Mouse (Mus musculus): Measurements from ENCODE around the gene Sspo. TPM values are rescaled to one million over a fixed set of nuclear protein-coding genes. Genes with fewer than 3 reads are reported as not detected.

Sspo gene
- total and polyA plus RNA-seq, 2 experiments from 2014 or later, result 0.10 to 0.73 TPM

- no peaks in the 10 kb centered on the region for H3K9me3 ChIP-seq (ENCODE audit: low read length)
- H3K27me3 ChIP-seq (ENCODE audit: insufficient read depth, low read length), result no peaks in the 10 kb centered on the region
- DNase-seq (ENCODE audit: low spot score), result no peak
- WGBS, result 88% methylated on average over 9 of the region's 9 CpGs
- H3K36me3 ChIP-seq (ENCODE audit: insufficient read depth, low read length), result peaks cover 8% of the 10 kb centered on the region; the same call in 1 of the 2 replicates
- ATAC-seq, result no peak
- H3K27ac ChIP-seq, result no peak overlapping the region
- no peak overlapping the region for H3K4me3 ChIP-seq (ENCODE audit: low read length)
- H3K4me2 ChIP-seq (ENCODE audit: low read depth, low read length), result no peak overlapping the region
- no peak overlapping the region for H3K9ac ChIP-seq (replicated peaks; ENCODE audit: low read length)
- no peak for TF ChIP-seq CTCF (IDR thresholded peaks at IDR 0.05; ENCODE audit: low read depth)
- no peaks in the 10 kb centered on the region for H3K4me1 ChIP-seq (ENCODE audit: insufficient read depth, low read length)
Observed at GRCm38 (mm10) chr6:48527901-48528300, 79.9 kb downstream of the Sspo start.

DNA sequence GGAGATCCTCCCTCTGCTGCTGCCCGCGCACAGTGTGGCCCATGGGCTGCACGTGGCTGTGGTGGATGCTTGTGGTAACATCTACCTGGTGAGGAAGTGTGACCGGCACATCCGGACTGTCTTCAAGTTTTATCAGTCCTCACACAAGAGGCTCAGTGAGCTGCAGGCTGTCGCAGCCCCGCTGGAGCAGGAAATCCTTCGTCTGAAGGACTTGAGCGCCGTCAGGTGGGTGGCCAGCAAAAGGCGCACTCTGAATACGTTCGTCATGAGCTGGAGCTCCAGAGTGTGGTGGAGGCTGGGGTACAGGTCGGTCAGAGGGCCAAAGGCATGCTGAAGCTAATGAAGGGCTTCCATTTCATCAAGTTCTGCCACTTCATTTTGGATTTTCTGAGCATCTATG, 81.2 kb downstream of the Sspo start:
- DNase-seq (ENCODE audit: low spot score) (no peak), ATAC-seq (no peak)
- Histone ChIP-seq H3K4me1 (ENCODE audit: insufficient read depth, low read length) (no peaks in the 10 kb centered on the region), H3K36me3 (ENCODE audit: insufficient read depth, low read length) (peaks cover 8% of the 10 kb centered on the region; the same call in 1 of the 2 replicates), H3K9me3 (ENCODE audit: low read length) (no peaks in the 10 kb centered on the region), H3K27ac (no peak overlapping the region), H3K4me3 (ENCODE audit: low read length) (no peak overlapping the region), H3K9ac (replicated peaks; ENCODE audit: low read length) (no peak overlapping the region), H3K4me2 (ENCODE audit: low read depth, low read length) (no peak overlapping the region), H3K27me3 (ENCODE audit: insufficient read depth, low read length) (no peaks in the 10 kb centered on the region)
- 82% methylated on average over 14 of the region's 14 CpGs for WGBS
- peak; percentile 38 for TF ChIP-seq CTCF (IDR thresholded peaks at IDR 0.05; ENCODE audit: low read depth)

DNA sequence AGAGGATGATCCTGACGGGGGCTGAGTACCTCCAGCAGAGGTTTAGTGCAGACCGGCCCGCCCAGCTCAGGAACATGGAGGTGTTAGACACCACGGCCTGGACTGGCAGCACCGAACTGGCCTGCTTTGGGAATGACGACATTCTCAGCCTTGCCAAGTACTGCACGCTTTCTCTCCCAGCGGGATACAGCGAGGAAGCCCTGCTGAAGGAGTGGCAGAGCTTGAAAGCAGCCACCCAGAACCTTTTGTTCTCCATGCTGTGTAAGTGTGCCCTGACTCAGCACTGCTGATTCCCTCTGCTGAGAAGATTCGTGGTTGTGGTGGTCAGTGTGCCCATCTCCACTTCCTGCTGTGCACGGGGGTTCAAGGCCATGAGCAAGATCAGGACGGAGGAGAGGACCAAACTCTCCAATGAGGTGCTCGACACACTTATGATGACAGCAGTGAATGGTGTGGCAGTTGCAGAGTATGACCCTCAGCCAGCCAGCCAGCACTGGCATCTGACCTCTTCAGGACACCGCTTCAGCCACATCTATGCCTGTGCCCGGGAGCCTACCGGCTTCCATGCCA, 81.9 kb downstream of the Sspo start:
- no peak for TF ChIP-seq CTCF (IDR thresholded peaks at IDR 0.05; ENCODE audit: low read depth)
- H3K4me3 ChIP-seq (ENCODE audit: low read length), result no peak overlapping the region
- no peaks in the 10 kb centered on the region for H3K9me3 ChIP-seq (ENCODE audit: low read length)
- no peak overlapping the region for H3K9ac ChIP-seq (replicated peaks; ENCODE audit: low read length)
- H3K27ac ChIP-seq, result no peak overlapping the region
- no peak for ATAC-seq
- 75% methylated on average over 16 of the region's 16 CpGs for WGBS
- no peak for DNase-seq (ENCODE audit: low spot score)
- no peaks in the 10 kb centered on the region for H3K27me3 ChIP-seq (ENCODE audit: insufficient read depth, low read length)
- peaks cover 8% of the 10 kb centered on the region; the same call in 1 of the 2 replicates for H3K36me3 ChIP-seq (ENCODE audit: insufficient read depth, low read length)
- H3K4me1 ChIP-seq (ENCODE audit: insufficient read depth, low read length), result no peaks in the 10 kb centered on the region
- H3K4me2 ChIP-seq (ENCODE audit: low read depth, low read length), result no peak overlapping the region

DNA sequence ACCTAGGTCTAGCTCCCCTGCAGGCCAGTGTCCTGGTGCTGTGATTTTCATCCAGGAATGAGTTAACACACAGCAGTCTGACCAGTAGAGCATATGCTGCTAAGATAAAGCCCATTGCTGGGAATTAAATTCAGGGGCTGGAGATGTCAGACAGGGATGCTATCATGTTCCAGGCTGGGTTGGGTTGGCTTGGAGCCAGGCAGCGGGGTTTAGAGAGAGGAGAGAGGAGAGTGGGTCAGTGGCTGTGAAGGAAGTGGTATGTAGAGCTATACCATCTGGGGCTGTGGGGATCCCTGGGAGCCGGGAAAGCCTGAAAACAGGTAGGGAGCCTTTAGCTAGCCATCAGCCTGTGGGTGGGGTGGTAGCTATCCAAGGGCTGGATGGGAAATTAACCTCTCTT, 82.8 kb downstream of the Sspo start:
- DNase-seq (ENCODE audit: low spot score), result no peak

DNA sequence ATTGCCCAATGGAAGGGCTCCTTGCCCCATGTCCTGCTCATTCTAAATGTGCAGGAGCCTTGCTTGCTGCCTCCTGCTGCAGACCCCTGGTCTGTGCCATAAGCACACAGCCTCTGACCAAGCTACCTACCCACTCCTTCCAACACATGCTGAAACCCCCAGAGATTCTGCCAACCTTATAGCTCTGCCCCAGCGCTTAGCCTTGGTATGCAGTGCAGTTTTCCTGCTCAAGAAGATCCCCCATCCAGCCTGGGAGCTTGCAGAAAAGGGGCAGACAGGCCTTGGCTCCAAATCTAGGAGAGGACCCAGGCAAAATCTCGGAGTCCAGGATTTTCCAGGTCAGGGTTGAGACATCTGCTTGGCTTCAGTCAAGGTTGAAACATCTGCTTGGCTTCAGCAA, 85.4 kb downstream of the Sspo start:
- DNase-seq (ENCODE audit: low spot score) (no peak), ATAC-seq (no peak)
- Histone ChIP-seq H3K36me3 (ENCODE audit: insufficient read depth, low read length) (no peaks in the 10 kb centered on the region), H3K9ac (replicated peaks; ENCODE audit: low read length) (no peak overlapping the region), H3K4me1 (ENCODE audit: insufficient read depth, low read length) (peaks cover 13% of the 10 kb centered on the region), H3K27ac (no peak overlapping the region), H3K4me3 (ENCODE audit: low read length) (no peak overlapping the region), H3K4me2 (ENCODE audit: low read depth, low read length) (no peak overlapping the region), H3K9me3 (ENCODE audit: low read length) (no peaks in the 10 kb centered on the region), H3K27me3 (ENCODE audit: insufficient read depth, low read length) (no peaks in the 10 kb centered on the region)
- no peak for TF ChIP-seq CTCF (IDR thresholded peaks at IDR 0.05; ENCODE audit: low read depth)
- WGBS, result 82% methylated on average over 2 of the region's 2 CpGs

More for the DNA sequence above, 82.8 kb downstream of the Sspo start:
- H3K9ac ChIP-seq (replicated peaks; ENCODE audit: low read length), result no peak overlapping the region
- no peaks in the 10 kb centered on the region for H3K27me3 ChIP-seq (ENCODE audit: insufficient read depth, low read length)
- H3K9me3 ChIP-seq (ENCODE audit: low read length), result no peaks in the 10 kb centered on the region
- no peak overlapping the region for H3K4me3 ChIP-seq (ENCODE audit: low read length)
- peaks cover 8% of the 10 kb centered on the region; the same call in 1 of the 2 replicates for H3K36me3 ChIP-seq (ENCODE audit: insufficient read depth, low read length)
- no peak for TF ChIP-seq CTCF (IDR thresholded peaks at IDR 0.05; ENCODE audit: low read depth)
- H3K27ac ChIP-seq, result no peak overlapping the region
- 70% methylated on average over 2 of the region's 2 CpGs for WGBS
- no peaks in the 10 kb centered on the region for H3K4me1 ChIP-seq (ENCODE audit: insufficient read depth, low read length)
- no peak for ATAC-seq
- H3K4me2 ChIP-seq (ENCODE audit: low read depth, low read length), result no peak overlapping the region

GRCm38 (mm10) chr6:48534913-48535312, 86.9 kb downstream of the Sspo start:
- Histone ChIP-seq H3K27me3 (ENCODE audit: insufficient read depth, low read length) (no peaks in the 10 kb centered on the region), H3K9ac (replicated peaks; ENCODE audit: low read length) (no peak overlapping the region), H3K4me1 (ENCODE audit: insufficient read depth, low read length) (peaks cover 13% of the 10 kb centered on the region), H3K4me2 (ENCODE audit: low read depth, low read length) (no peak overlapping the region), H3K9me3 (ENCODE audit: low read length) (no peaks in the 10 kb centered on the region), H3K36me3 (ENCODE audit: insufficient read depth, low read length) (no peaks in the 10 kb centered on the region), H3K4me3 (ENCODE audit: low read length) (no peak overlapping the region), H3K27ac (no peak overlapping the region)
- 79% methylated on average over 8 of the region's 8 CpGs for WGBS
- DNase-seq (ENCODE audit: low spot score), result no peak
- ATAC-seq, result no peak
- no peak for TF ChIP-seq CTCF (IDR thresholded peaks at IDR 0.05; ENCODE audit: low read depth)

- Histone ChIP-seq H3K4me3 (ENCODE audit: low read length) (no peak overlapping the region), H3K27ac (no peak overlapping the region), H3K36me3 (ENCODE audit: insufficient read depth, low read length) (peaks cover 8% of the 10 kb centered on the region; the same call in 1 of the 2 replicates), H3K4me1 (ENCODE audit: insufficient read depth, low read length) (peaks cover 13% of the 10 kb centered on the region), H3K9me3 (ENCODE audit: low read length) (no peaks in the 10 kb centered on the region), H3K27me3 (ENCODE audit: insufficient read depth, low read length) (no peaks in the 10 kb centered on the region), H3K9ac (replicated peaks; ENCODE audit: low read length) (no peak overlapping the region), H3K4me2 (ENCODE audit: low read depth, low read length) (no peak overlapping the region)
- no peak for TF ChIP-seq CTCF (IDR thresholded peaks at IDR 0.05; ENCODE audit: low read depth)
- ATAC-seq (no peak), DNase-seq (ENCODE audit: low spot score) (no peak)
- 71% methylated on average over 4 of the region's 4 CpGs for WGBS
Observed at GRCm38 (mm10) chr6:48536091-48536490, 88.1 kb downstream of the Sspo start.

Data from hindbrain, postnatal 0 days (tissue).